Mouse (Mus musculus): Measurements from ENCODE around the gene Gm20431.

Gene Gm20431

DNA sequence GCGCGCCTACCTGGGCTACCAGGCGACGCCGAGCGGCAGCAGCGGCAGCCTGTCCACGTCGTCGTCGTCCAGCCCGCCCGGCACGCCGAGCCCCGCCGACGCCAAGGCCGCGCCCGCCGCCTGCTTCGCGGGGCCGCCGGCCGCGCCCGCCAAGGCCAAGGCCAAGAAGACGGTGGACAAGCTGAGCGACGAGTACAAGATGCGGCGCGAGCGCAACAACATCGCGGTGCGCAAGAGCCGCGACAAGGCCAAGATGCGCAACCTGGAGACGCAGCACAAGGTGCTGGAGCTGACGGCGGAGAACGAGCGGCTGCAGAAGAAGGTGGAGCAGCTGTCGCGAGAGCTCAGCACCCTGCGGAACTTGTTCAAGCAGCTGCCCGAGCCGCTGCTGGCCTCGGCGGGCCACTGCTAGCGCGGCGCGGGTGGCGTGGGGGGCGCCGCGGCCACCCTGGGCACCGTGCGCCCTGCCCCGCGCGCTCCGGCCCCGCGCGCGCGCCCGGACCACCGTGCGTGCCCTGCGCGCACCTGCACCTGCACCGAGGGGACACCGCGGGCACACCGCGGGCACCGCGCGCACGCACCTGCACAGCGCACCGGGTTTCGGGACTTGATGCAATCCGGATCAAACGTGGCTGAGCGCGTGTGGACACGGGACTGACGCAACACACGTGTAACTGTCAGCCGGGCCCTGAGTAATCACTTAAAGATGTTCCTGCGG, 28.4 kb upstream of the Gm20431 start, which contains the start of gene Tmem189:
Tmem189 (minus strand) TSS at position 322 of the 718 bp plus-strand sequence.
- no peak for DNase-seq (ENCODE audit: low read depth, low spot score)

GRCm38 (mm10) chr2:167688498-167689451, 27.5 kb upstream of the Gm20431 start, which contains the start of gene Cebpb:
Cebpb (plus strand) TSS chr2:167688915.
- no peak for DNase-seq (ENCODE audit: low read depth, low spot score)

DNA sequence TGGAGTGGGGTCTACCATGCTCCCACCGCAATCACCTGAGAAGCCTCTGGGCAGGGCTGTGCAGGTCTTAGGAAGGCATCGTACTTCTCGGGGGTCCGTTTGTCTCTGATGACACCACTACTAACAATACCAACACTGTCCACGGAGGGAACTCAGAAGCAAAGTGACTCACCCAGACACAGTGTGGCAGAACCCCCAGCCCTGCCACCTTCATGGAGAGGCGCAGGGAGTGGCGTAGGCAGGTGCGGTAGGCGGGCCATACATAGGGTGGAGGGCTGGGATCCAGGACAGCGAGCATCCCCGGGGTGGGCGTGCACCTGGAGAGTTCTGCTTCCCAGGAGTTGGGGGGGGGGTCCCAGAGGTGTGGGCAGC, 26.8 kb upstream of the Gm20431 start:
- DNase-seq (ENCODE audit: low read depth, low spot score) = no peak

DNA sequence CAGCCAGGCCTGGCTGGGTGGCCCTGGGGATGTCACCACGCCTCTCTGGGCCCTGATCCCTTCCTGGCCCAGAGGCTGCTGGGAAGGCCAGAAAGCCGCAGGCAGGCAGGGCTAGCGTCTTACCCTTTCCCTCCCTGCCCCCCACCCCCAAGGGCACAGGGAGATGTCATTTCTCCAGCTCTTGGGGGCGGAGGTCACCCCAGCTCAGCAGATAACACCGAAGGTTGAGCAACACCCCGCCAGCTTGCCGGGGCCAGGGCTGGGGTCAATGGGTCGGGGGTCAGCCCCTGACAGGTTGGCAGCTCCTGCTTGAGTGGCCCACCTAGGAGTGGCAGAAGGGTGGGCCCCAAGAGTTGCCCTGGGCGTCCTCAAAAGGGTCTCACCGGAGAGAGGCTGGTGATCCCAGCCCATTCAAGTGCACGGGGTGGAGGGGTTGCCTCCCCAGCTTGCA, 26.4 kb upstream of the Gm20431 start:
- DNase-seq (ENCODE audit: low read depth, low spot score) = no peak

GRCm38 (mm10) chr2:167687250-167687586, 25.9 kb upstream of the Gm20431 start:
- DNase-seq (ENCODE audit: low read depth, low spot score) = no peak

GRCm38 (mm10) chr2:167686382-167687249, 25.3 kb upstream of the Gm20431 start:
- DNase-seq (ENCODE audit: low read depth, low spot score) = no peak

GRCm38 (mm10) chr2:167685865-167686264, 24.6 kb upstream of the Gm20431 start:
- no peak for DNase-seq (ENCODE audit: low read depth, low spot score)

- DNase-seq (ENCODE audit: low read depth, low spot score) = peak; percentile 78
These were observed 23.8 kb upstream of the Gm20431 start for GRCm38 (mm10) chr2:167685137-167685536.

DNA sequence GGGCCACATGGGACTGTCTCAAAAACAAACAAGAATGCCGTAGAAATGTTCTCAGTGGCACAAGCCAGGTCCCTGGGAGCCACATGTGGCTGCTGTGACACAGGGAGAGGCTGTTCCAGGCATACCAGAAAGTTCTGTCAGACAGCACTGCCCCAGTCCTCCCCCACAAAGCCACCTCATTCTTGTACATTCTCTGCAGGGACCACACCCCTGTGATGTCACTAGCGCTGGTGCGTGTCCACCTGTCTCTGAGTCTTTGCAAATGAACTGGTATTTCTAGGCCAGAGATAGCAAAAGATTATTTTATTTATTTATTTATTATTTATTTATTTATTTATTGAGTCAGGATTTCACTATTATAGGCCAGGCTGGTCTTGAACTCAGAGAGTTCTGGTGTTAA, 22.4 kb upstream of the Gm20431 start:
- no peak for DNase-seq (ENCODE audit: low read depth, low spot score)

DNA sequence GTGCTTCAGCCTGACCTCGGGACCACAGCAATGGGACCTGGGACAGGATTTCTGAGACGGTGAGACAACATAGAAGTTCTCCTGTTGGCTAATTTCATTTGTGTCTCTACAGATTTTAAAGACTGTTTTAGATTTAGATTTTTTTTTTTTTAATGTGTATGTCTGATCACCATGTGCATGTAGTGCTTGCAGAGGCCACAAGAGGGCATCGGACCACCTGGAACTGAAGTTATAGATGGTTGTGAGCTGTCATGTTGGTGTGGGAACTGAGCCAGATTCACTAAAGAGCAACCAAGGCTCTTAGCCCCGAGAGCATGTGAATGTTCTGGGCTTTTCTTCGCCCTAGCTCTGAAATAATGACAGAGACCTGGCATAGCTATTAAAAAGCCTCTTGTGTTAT, 19.4 kb upstream of the Gm20431 start:
- DNase-seq (ENCODE audit: low read depth, low spot score) = peak; percentile 54

GRCm38 (mm10) chr2:167679902-167680430, 18.7 kb upstream of the Gm20431 start:
- DNase-seq (ENCODE audit: low read depth, low spot score) = peak; percentile 64

GRCm38 (mm10) chr2:167678600-167678999, 17.3 kb upstream of the Gm20431 start:
- DNase-seq (ENCODE audit: low read depth, low spot score) = no peak

- no peak for DNase-seq (ENCODE audit: low read depth, low spot score)
These were observed 14.0 kb upstream of the Gm20431 start for GRCm38 (mm10) chr2:167675120-167675909.

DNA sequence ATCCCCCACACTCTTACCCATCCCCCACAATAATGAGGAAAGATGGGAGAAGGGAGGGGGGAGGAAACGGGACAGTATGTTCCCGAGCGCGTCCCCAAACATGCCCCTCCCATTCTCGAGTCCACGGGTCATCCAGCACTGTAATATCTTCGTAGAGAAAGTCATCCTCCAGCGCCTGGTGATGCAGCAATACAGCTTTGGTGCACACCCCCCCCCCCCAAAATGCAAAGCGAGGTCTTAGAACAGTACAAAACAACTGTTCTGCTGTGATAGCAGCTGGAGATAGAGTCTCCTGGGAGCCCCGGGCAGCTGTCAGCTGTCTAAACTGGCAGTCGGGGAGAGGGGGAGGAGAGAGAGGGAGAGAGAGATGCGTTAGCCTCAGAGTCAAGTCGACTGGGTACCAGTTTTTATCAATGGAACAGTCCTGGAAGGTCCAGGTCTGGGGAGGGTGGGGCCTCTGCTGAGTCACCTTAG, 11.0 kb upstream of the Gm20431 start:
- peak; percentile 60 for DNase-seq (ENCODE audit: low read depth, low spot score)

DNA sequence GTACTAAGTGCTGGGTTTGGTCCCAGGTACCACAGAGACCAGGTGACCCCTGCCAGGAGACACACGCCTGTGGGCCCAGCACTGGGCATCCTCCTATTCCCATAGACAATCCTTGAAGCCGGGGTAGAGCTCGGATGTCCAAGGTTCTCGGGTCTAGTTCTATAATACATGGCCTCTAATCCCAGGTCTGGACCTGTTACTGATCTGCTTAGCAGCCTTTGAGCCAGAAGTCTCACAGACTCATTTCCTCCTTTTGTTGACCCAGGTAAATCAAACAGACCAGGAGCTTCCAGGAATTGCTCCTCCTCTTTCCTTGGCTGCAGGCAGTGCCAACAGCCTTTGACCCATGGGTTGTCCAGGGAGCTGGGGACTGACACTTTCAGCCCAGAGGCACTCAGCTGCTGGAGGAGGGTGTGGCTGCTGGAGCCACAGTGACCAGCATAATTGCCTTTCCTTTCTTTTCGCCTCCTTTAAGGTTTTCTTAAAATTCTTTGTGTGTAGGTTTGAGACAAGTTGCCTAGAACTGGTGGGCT, 9.9 kb upstream of the Gm20431 start:
- DNase-seq (ENCODE audit: low read depth, low spot score) = no peak

- DNase-seq (ENCODE audit: low read depth, low spot score) = no peak
These were observed 8.1 kb upstream of the Gm20431 start for GRCm38 (mm10) chr2:167669398-167669797.

DNA sequence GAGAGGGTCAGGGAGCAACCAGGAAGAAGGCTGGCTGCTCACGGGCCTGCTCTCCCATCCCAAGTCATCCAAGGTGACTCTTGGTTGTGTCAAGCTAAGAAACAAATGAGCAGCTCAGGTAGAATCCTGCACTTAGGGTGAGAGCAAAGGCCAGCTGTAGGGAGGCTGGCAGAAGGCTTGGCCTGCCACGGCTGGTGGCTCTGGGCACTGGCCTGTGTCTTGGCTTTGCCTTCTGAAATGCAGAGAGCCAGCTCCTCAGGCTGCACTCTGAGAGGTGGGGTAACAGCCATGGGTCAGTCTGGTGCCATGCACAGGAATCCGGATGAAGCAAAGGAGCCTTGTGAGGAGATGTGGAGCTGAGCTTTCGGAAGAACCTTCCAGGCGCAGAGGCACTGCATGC, 7.1 kb upstream of the Gm20431 start:
- no peak for DNase-seq (ENCODE audit: low read depth, low spot score)

- DNase-seq (ENCODE audit: low read depth, low spot score) = no peak
These were observed 4.8 kb upstream of the Gm20431 start for GRCm38 (mm10) chr2:167665972-167666713.

GRCm38 (mm10) chr2:167662713-167663112, 1.4 kb upstream of the Gm20431 start:
- DNase-seq (ENCODE audit: low read depth, low spot score) = no peak

- DNase-seq (ENCODE audit: low read depth, low spot score) = no peak
These were observed 705 bp downstream of the Gm20431 start for GRCm38 (mm10) chr2:167660611-167660971.

All from c-Kit-negative CD71-positive TER-119-positive erythroid progenitor cells, embryonic 14.5 days (primary cell).